Mouse (Mus musculus) G1E (cell line): ENCODE measurements around the gene Ms4a6c.

Experiments
- CTCF ChIP-seq: IDR thresholded peaks from 2 replicates; pipeline ENCODE4 v1.5.1; 2012; ENCODE audit warnings: low read depth, low read length, inconsistent platforms, mixed read lengths
- GATA1 ChIP-seq: IDR thresholded peaks from 2 replicates; pipeline ENCODE4 v1.6.1; 2012; ENCODE audit warnings: borderline replicate concordance, low read length, inconsistent platforms, mixed read lengths
- TAL1 ChIP-seq: conservative IDR thresholded peaks from 2 replicates; pipeline ENCODE4 v1.6.1; 2012; ENCODE audit warnings: low read depth, low read length, inconsistent platforms, mixed read lengths

- TF ChIP-seq CTCF (no peak), GATA1 (no peak), TAL1 (no peak)
Observed at GRCm38 (mm10) chr19:11516246-11516645, 47.1 kb downstream of the Ms4a6c start, which contains the start of gene Ms4a6b.
